ENCODE assay signal across 13 mouse cellular contexts in genomic region chr2:3128910-3129309, GRCm38 (mm10). TPM values are rescaled to one million over a fixed set of nuclear protein-coding genes. Genes with fewer than 3 reads are reported as not detected.
DNase-seq lines count a peak whose midpoint lies in the region; ATAC-seq and TF ChIP-seq lines count a peak whose summit lies in the region.
"Had no signal": no experiment of that assay in that cellular context is flagged by ENCODE, and none has a peak within 500 bp of the region (broad histone marks: within the 10 kb centered on the region; RNA-seq: fewer than 3 reads in every experiment).

No protein-coding gene starts in this region.

- H3K4me3 ChIP-seq in lung, postnatal 0 days (ENCODE audit: low read depth, low read length): no peak overlapping the region
- no peak overlapping the region for H3K4me3 ChIP-seq in kidney, embryonic 16.5 days (ENCODE audit: low read length)
- no peak overlapping the region for H3K4me3 ChIP-seq in forebrain, embryonic 16.5 days (replicated peaks; ENCODE audit: low read length)
- H3K4me3 ChIP-seq in forebrain, postnatal 0 days (ENCODE audit: low read depth, low read length): no peak overlapping the region
- H3K4me3 ChIP-seq: erythroblast, embryonic 14.5 days; midbrain, embryonic 10.5 days had no signal

- 61% methylated on average over 2 of the region's 2 CpGs for WGBS in lung, postnatal 0 days
- 37% methylated on average over 2 of the region's 2 CpGs for WGBS in kidney, embryonic 16.5 days
- 69% methylated on average over 2 of the region's 2 CpGs for WGBS in forebrain, embryonic 16.5 days
- WGBS in forebrain, postnatal 0 days: 71% methylated on average over 2 of the region's 2 CpGs

- peaks cover 6% of the 10 kb centered on the region; the same call in 1 of the 2 replicates for H3K4me1 ChIP-seq in lung, postnatal 0 days (ENCODE audit: insufficient read depth, low read depth, low read length)
- peaks cover 51% of the 10 kb centered on the region for H3K4me1 ChIP-seq in kidney, embryonic 16.5 days (ENCODE audit: insufficient read depth, low read length)
- H3K4me1 ChIP-seq in forebrain, embryonic 16.5 days (replicated peaks; ENCODE audit: control insufficient read depth, insufficient read depth, low read length): peaks cover 6% of the 10 kb centered on the region; the same call in 1 of the 2 replicates
- H3K4me1 ChIP-seq in forebrain, postnatal 0 days (ENCODE audit: insufficient read depth): no peaks in the 10 kb centered on the region

- ATAC-seq in lung, postnatal 0 days: peak; percentile 64
- ATAC-seq in kidney, embryonic 16.5 days (ENCODE audit: low FRiP score, low TSS enrichment): peak; percentile 89
- ATAC-seq in forebrain, embryonic 16.5 days: no peak
- ATAC-seq in forebrain, postnatal 0 days: no peak

- no peaks in the 10 kb centered on the region for H3K27me3 ChIP-seq in lung, postnatal 0 days (replicated peaks; ENCODE audit: insufficient read depth, low read length)
- no peaks in the 10 kb centered on the region for H3K27me3 ChIP-seq in kidney, embryonic 16.5 days (ENCODE audit: insufficient read depth, low read length)
- H3K27me3 ChIP-seq in forebrain, embryonic 16.5 days (replicated peaks; ENCODE audit: control insufficient read depth, insufficient read depth, low read length): no peaks in the 10 kb centered on the region
- H3K27me3 ChIP-seq in forebrain, postnatal 0 days (ENCODE audit: insufficient read depth, low read length): no peaks in the 10 kb centered on the region

- DNase-seq in embryo, embryonic 10 days (ENCODE audit: low spot score): peak; percentile 57
- DNase-seq in embryo, embryonic 9.5 days (ENCODE audit: extremely low spot score): no peak
- peak; percentile 51 for DNase-seq in lung, postnatal 0 days (ENCODE audit: low spot score)
- DNase-seq in lung, postnatal 25 days (ENCODE audit: low spot score): no peak
- peak; percentile 68 for DNase-seq in yolk sac, embryonic 10.5 days (ENCODE audit: low spot score)
- no peak for DNase-seq in forebrain, postnatal 0 days
- DNase-seq: cerebellum, postnatal 10 days; left cerebral cortex, postnatal 4 days; retina, postnatal 1 day had no signal

- H3K4me2 ChIP-seq in lung, postnatal 0 days (replicated peaks; ENCODE audit: low read depth, low read length): no peak overlapping the region
- peak overlapping the region; percentile 7; the same call in 1 of the 2 replicates for H3K4me2 ChIP-seq in kidney, embryonic 16.5 days (replicated peaks; ENCODE audit: low read depth, low read length)
- no peak overlapping the region for H3K4me2 ChIP-seq in forebrain, embryonic 16.5 days (ENCODE audit: low read length)
- H3K4me2 ChIP-seq in forebrain, postnatal 0 days (ENCODE audit: low read depth): no peak overlapping the region

- H3K27ac ChIP-seq in lung, postnatal 0 days (ENCODE audit: low read length): no peak overlapping the region
- H3K27ac ChIP-seq in kidney, embryonic 16.5 days (ENCODE audit: low read length): peak overlapping the region; percentile 84
- H3K27ac ChIP-seq in forebrain, embryonic 16.5 days (ENCODE audit: low read length): no peak overlapping the region
- H3K27ac ChIP-seq in forebrain, postnatal 0 days (ENCODE audit: low read depth, low read length): no peak overlapping the region
- H3K27ac ChIP-seq: midbrain, embryonic 10.5 days had no signal

- TF ChIP-seq CTCF in lung, postnatal 0 days (IDR thresholded peaks at IDR 0.05): no peak
- no peak for TF ChIP-seq CTCF in forebrain, postnatal 0 days (IDR thresholded peaks at IDR 0.05; ENCODE audit: low read depth)

- H3K9ac ChIP-seq in lung, postnatal 0 days (replicated peaks; ENCODE audit: low read depth): no peak overlapping the region
- no peak overlapping the region for H3K9ac ChIP-seq in kidney, embryonic 16.5 days (replicated peaks; ENCODE audit: low read length)
- H3K9ac ChIP-seq in forebrain, embryonic 16.5 days (replicated peaks; ENCODE audit: low read depth, low read length): no peak overlapping the region
- H3K9ac ChIP-seq in forebrain, postnatal 0 days: no peak overlapping the region

- H3K9me3 ChIP-seq in lung, postnatal 0 days (ENCODE audit: low read length): no peaks in the 10 kb centered on the region
- H3K9me3 ChIP-seq in kidney, embryonic 16.5 days (ENCODE audit: low read length): no peaks in the 10 kb centered on the region
- H3K9me3 ChIP-seq in forebrain, embryonic 16.5 days (ENCODE audit: control insufficient read depth, low read length): no peaks in the 10 kb centered on the region
- no peaks in the 10 kb centered on the region for H3K9me3 ChIP-seq in forebrain, postnatal 0 days (ENCODE audit: low read length)
- H3K9me3 ChIP-seq: midbrain, embryonic 10.5 days had no signal

- no peak for TF ChIP-seq EP300 in lung, postnatal 0 days (IDR thresholded peaks at IDR 0.05)

- no peaks in the 10 kb centered on the region for H3K36me3 ChIP-seq in lung, postnatal 0 days (ENCODE audit: insufficient read depth, low read length)
- 0 out of 2 replicates have a peak, but pooled peaks cover 4% of the 10 kb centered on the region for H3K36me3 ChIP-seq in kidney, embryonic 16.5 days (ENCODE audit: insufficient read depth, low read length)
- no peaks in the 10 kb centered on the region for H3K36me3 ChIP-seq in forebrain, embryonic 16.5 days (ENCODE audit: control insufficient read depth, insufficient read depth)
- no peaks in the 10 kb centered on the region for H3K36me3 ChIP-seq in forebrain, postnatal 0 days (ENCODE audit: insufficient read depth)
- H3K36me3 ChIP-seq: midbrain, embryonic 10.5 days had no signal

RNA-seq across cellular contexts. Expression of gene Fam171a1, which starts 14.9 kb away (rescaled TPM):
- 39.6 and 44.7 TPM in 2 replicates for polyA plus RNA-seq in lung, postnatal 0 days (2015; fragmentation: Nextera tagmentation; extraction: Ambion mirVana)
- 58.6 and 62.0 TPM in 2 replicates for polyA plus RNA-seq in kidney, embryonic 16.5 days (2015; fragmentation: Nextera tagmentation; extraction: Ambion mirVana)
- polyA plus RNA-seq in forebrain, embryonic 16.5 days (2015; fragmentation: Nextera tagmentation; extraction: Ambion mirVana): 30.8 and 32.3 TPM in 2 replicates
- 43.7 and 53.5 TPM in 2 replicates for total RNA-seq in forebrain, postnatal 0 days (2014; rRNA removed)
- 21.7 and 32.1 TPM in 2 replicates for polyA plus RNA-seq in forebrain, postnatal 0 days (2015; fragmentation: Nextera tagmentation; extraction: Ambion mirVana)

Comparison
In these comparisons a context has a peak if more than half of its experiments do, and no peak if none do; other contexts are left out.
1. DNase-seq: peak in embryo, embryonic 10 days (single experiment), lung, postnatal 0 days (single experiment) and yolk sac, embryonic 10.5 days (single experiment); none in embryo, embryonic 9.5 days (single experiment), lung, postnatal 25 days (single experiment) and forebrain, postnatal 0 days (single experiment).
2. ATAC-seq: peak in lung, postnatal 0 days (single experiment) and kidney, embryonic 16.5 days (single experiment); none in forebrain, embryonic 16.5 days (single experiment) and forebrain, postnatal 0 days (single experiment).